Mouse (Mus musculus) ES-Bruce4 (cell line): Measurements from ENCODE around the gene Gpat2.

ENCODE experiments used
- CTCF ChIP-seq: IDR thresholded peaks from one replicate; pipeline ENCODE4 v1.8.1; 2011; ENCODE audit warnings: low read depth, low read length
- EP300 ChIP-seq: IDR thresholded peaks from 2 replicates; pipeline ENCODE4 v1.6.1; 2011; ENCODE audit warnings: low read depth, low read length; ENCODE audit not compliant: insufficient read depth
- POLR2A ChIP-seq: IDR thresholded peaks from one replicate; pipeline ENCODE4 v1.8.1; 2011; ENCODE audit warnings: low read length; ENCODE audit not compliant: insufficient read depth

- no peak for TF ChIP-seq POLR2A
- no peak for TF ChIP-seq CTCF
- no peak for TF ChIP-seq EP300
Measured at GRCm38 (mm10) chr2:127470183-127470582, 45.2 kb downstream of the Gpat2 start.
